Mouse (Mus musculus) C2C12 (cell line): ENCODE results near the gene Rpsa.

Source experiments
- CEBPB ChIP-seq: IDR thresholded peaks from one replicate; pipeline ENCODE4 v1.6.1; 2011; ENCODE audit warnings: low read depth, mild to moderate bottlenecking, control low read depth, moderate library complexity
- CTCF ChIP-seq: IDR thresholded peaks from one replicate; pipeline ENCODE4 v1.5.1; 2011; ENCODE audit not compliant: control insufficient read depth, insufficient read depth, insufficient read length
- MAX ChIP-seq: IDR thresholded peaks from one replicate; pipeline ENCODE4 v1.6.1; 2011; ENCODE audit warnings: mild to moderate bottlenecking, control low read depth
- MYOD1 ChIP-seq: IDR thresholded peaks from one replicate; pipeline ENCODE4 v1.6.1; 2011; ENCODE audit warnings: low read depth; ENCODE audit not compliant: control insufficient read depth, insufficient read length
- MYOG ChIP-seq: IDR thresholded peaks from one replicate; pipeline ENCODE4 v1.6.1; 2011; ENCODE audit not compliant: control insufficient read depth, insufficient read length; ENCODE audit errors: extremely low read depth

GRCm38 (mm10) chr9:120099304-120099703 lies 28.2 kb upstream of the Rpsa start:
- no peak for TF ChIP-seq MYOD1
- TF ChIP-seq MYOG, result no peak
- no peak for TF ChIP-seq CTCF
- no peak for TF ChIP-seq CEBPB
- no peak for TF ChIP-seq MAX
